Mouse (Mus musculus): ENCODE measurements at regions not wholly inside any gene's neighbourhood (a gene's known extent, or its start where the extent isn't known, plus 50 kb on each side); places are given as distances from the start of the nearest gene placed in this dataset.

DNA sequence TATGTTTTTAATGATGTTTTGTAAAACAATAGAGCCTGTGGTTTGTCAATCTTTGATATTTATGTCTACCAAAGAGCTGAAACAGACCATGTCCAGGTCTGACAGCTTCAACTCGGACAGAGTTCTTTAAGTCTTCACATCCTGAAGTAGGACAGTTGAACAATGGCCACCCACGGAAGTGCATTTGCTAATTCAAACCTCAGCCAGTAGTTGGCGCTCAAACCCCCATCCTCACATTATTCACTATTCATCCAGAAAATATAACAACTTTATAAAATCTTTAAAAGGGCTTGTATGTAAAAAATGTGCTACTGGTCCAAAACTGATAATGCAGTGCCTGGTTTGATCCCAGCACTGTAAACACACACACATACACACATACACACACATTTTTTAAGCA is 202.9 kb downstream of the Sp3 start:
- 0 out of 2 replicates have a peak, but pooled peaks cover 2% of the 10 kb centered on the region for H3K4me1 ChIP-seq (ENCODE audit: control insufficient read depth, insufficient read depth, low read length)
- no peak for ATAC-seq (replicated peaks; ENCODE audit: insufficient number of reproducible peaks, low FRiP score, low TSS enrichment)
- no peak overlapping the region for H3K4me2 ChIP-seq
- no peak overlapping the region for H3K4me3 ChIP-seq (ENCODE audit: low read depth, low read length)
- no peaks in the 10 kb centered on the region for H3K36me3 ChIP-seq (ENCODE audit: control insufficient read depth, insufficient read depth, low read length)
- H3K9me3 ChIP-seq (replicated peaks; ENCODE audit: control insufficient read depth, low read length) = no peaks in the 10 kb centered on the region
- no peak overlapping the region for H3K9ac ChIP-seq (ENCODE audit: low read depth, low read length)
- no peaks in the 10 kb centered on the region for H3K27me3 ChIP-seq (ENCODE audit: control insufficient read depth, insufficient read depth, low read length)
- no peak overlapping the region for H3K27ac ChIP-seq (ENCODE audit: low read depth, low read length)
- 53% methylated on average over 3 of the region's 3 CpGs for WGBS (ENCODE audit: insufficient replicate concordance)

DNA sequence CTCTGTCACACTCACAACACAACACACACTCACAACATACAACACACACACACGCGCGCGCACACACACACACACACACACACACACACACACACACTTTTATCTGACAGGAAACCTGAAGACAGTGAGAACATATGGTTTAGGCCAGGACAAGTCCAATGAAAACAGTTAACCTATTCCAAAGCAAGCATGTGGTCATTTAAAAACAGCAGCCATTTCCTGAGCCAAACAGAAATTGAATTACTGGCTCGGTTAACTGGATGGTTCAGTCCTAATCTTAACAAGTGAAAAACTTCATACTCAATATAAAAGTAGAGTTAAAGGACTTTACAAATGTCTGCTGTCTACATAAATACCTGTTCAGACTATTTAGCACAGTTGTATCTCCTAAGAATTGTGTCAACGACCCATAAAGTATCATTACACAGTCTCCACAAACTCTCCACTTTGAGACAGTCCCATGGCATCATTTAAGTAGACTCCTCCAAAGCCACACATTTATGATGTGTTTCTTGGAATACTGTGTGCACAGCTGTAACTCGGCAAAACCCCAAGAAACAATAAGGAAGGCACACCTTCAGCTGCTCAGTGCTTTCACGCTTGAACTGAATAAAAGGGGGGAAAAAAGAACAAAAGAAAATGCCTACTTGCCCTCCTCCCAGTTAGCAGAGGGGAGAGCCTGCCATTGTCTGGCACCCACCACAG is 202.3 kb downstream of the Sp3 start:
- no peak overlapping the region; the same call in 1 of the 2 replicates for H3K27ac ChIP-seq (ENCODE audit: low read depth, low read length)
- H3K9me3 ChIP-seq (replicated peaks; ENCODE audit: control insufficient read depth, low read length) = no peaks in the 10 kb centered on the region
- H3K4me1 ChIP-seq (ENCODE audit: control insufficient read depth, insufficient read depth, low read length) = 0 out of 2 replicates have a peak, but pooled peaks cover 2% of the 10 kb centered on the region
- 85% methylated on average over 8 of the region's 8 CpGs for WGBS (ENCODE audit: insufficient replicate concordance)
- no peaks in the 10 kb centered on the region for H3K27me3 ChIP-seq (ENCODE audit: control insufficient read depth, insufficient read depth, low read length)
- H3K9ac ChIP-seq (ENCODE audit: low read depth, low read length) = no peak overlapping the region
- no peak overlapping the region for H3K4me2 ChIP-seq
- no peak overlapping the region for H3K4me3 ChIP-seq (ENCODE audit: low read depth, low read length)
- ATAC-seq (replicated peaks; ENCODE audit: insufficient number of reproducible peaks, low FRiP score, low TSS enrichment) = no peak
- no peaks in the 10 kb centered on the region for H3K36me3 ChIP-seq (ENCODE audit: control insufficient read depth, insufficient read depth, low read length)

GRCm38 (mm10) chr2:72779268-72780163 is 200.7 kb downstream of the Sp3 start:
- Histone ChIP-seq H3K4me3 (ENCODE audit: low read depth, low read length) (no peak overlapping the region), H3K4me1 (ENCODE audit: control insufficient read depth, insufficient read depth, low read length) (0 out of 2 replicates have a peak, but pooled peaks cover 7% of the 10 kb centered on the region), H3K36me3 (ENCODE audit: control insufficient read depth, insufficient read depth, low read length) (no peaks in the 10 kb centered on the region), H3K9ac (ENCODE audit: low read depth, low read length) (no peak overlapping the region), H3K4me2 (no peak overlapping the region), H3K27me3 (ENCODE audit: control insufficient read depth, insufficient read depth, low read length) (no peaks in the 10 kb centered on the region), H3K27ac (ENCODE audit: low read depth, low read length) (no peak overlapping the region), H3K9me3 (replicated peaks; ENCODE audit: control insufficient read depth, low read length) (no peaks in the 10 kb centered on the region)
- WGBS (ENCODE audit: insufficient replicate concordance) = 83% methylated on average over 7 of the region's 7 CpGs
- no peak for ATAC-seq (replicated peaks; ENCODE audit: insufficient number of reproducible peaks, low FRiP score, low TSS enrichment)

GRCm38 (mm10) chr2:72781369-72782275 is 198.6 kb downstream of the Sp3 start:
- H3K9ac ChIP-seq (ENCODE audit: low read depth, low read length) = no peak overlapping the region
- H3K9me3 ChIP-seq (replicated peaks; ENCODE audit: control insufficient read depth, low read length) = no peaks in the 10 kb centered on the region
- H3K27me3 ChIP-seq (ENCODE audit: control insufficient read depth, insufficient read depth, low read length) = no peaks in the 10 kb centered on the region
- no peak overlapping the region for H3K27ac ChIP-seq (ENCODE audit: low read depth, low read length)
- no peak for ATAC-seq (replicated peaks; ENCODE audit: insufficient number of reproducible peaks, low FRiP score, low TSS enrichment)
- no peaks in the 10 kb centered on the region for H3K36me3 ChIP-seq (ENCODE audit: control insufficient read depth, insufficient read depth, low read length)
- no peak overlapping the region for H3K4me3 ChIP-seq (ENCODE audit: low read depth, low read length)
- no peak overlapping the region for H3K4me2 ChIP-seq
- WGBS (ENCODE audit: insufficient replicate concordance) = 87% methylated on average over 15 of the region's 15 CpGs
- H3K4me1 ChIP-seq (ENCODE audit: control insufficient read depth, insufficient read depth, low read length) = 0 out of 2 replicates have a peak, but pooled peaks cover 7% of the 10 kb centered on the region

- H3K9me3 ChIP-seq (replicated peaks; ENCODE audit: control insufficient read depth, low read length) = no peaks in the 10 kb centered on the region
- 0 out of 2 replicates have a peak, but pooled peaks cover 7% of the 10 kb centered on the region for H3K4me1 ChIP-seq (ENCODE audit: control insufficient read depth, insufficient read depth, low read length)
- H3K36me3 ChIP-seq (ENCODE audit: control insufficient read depth, insufficient read depth, low read length) = no peaks in the 10 kb centered on the region
- WGBS (ENCODE audit: insufficient replicate concordance) = 44% methylated on average over 7 of the region's 7 CpGs
- no peak overlapping the region for H3K27ac ChIP-seq (ENCODE audit: low read depth, low read length)
- H3K9ac ChIP-seq (ENCODE audit: low read depth, low read length) = no peak overlapping the region
- H3K4me2 ChIP-seq = no peak overlapping the region
- no peak overlapping the region for H3K4me3 ChIP-seq (ENCODE audit: low read depth, low read length)
- no peaks in the 10 kb centered on the region for H3K27me3 ChIP-seq (ENCODE audit: control insufficient read depth, insufficient read depth, low read length)
- ATAC-seq (replicated peaks; ENCODE audit: insufficient number of reproducible peaks, low FRiP score, low TSS enrichment) = no peak
These were observed 197.9 kb downstream of the Sp3 start for GRCm38 (mm10) chr2:72782355-72782754.

- no peak overlapping the region for H3K27ac ChIP-seq (ENCODE audit: low read depth, low read length)
- H3K27me3 ChIP-seq (ENCODE audit: control insufficient read depth, insufficient read depth, low read length) = no peaks in the 10 kb centered on the region
- no peak for ATAC-seq (replicated peaks; ENCODE audit: insufficient number of reproducible peaks, low FRiP score, low TSS enrichment)
These were observed 194.7 kb downstream of the Sp3 start for GRCm38 (mm10) chr2:72785365-72786043.

GRCm38 (mm10) chr2:72786044-72786737 is 194.1 kb downstream of the Sp3 start:
- no peaks in the 10 kb centered on the region for H3K9me3 ChIP-seq (replicated peaks; ENCODE audit: control insufficient read depth, low read length)
- H3K9ac ChIP-seq (ENCODE audit: low read depth, low read length) = no peak overlapping the region
- H3K27me3 ChIP-seq (ENCODE audit: control insufficient read depth, insufficient read depth, low read length) = no peaks in the 10 kb centered on the region
- 47% methylated on average over 5 of the region's 5 CpGs for WGBS (ENCODE audit: insufficient replicate concordance)
- H3K27ac ChIP-seq (ENCODE audit: low read depth, low read length) = no peak overlapping the region
- no peak for ATAC-seq (replicated peaks; ENCODE audit: insufficient number of reproducible peaks, low FRiP score, low TSS enrichment)
- no peaks in the 10 kb centered on the region for H3K36me3 ChIP-seq (ENCODE audit: control insufficient read depth, insufficient read depth, low read length)
- H3K4me2 ChIP-seq = no peak overlapping the region
- H3K4me1 ChIP-seq (ENCODE audit: control insufficient read depth, insufficient read depth, low read length) = 0 out of 2 replicates have a peak, but pooled peaks cover 7% of the 10 kb centered on the region
- H3K4me3 ChIP-seq (ENCODE audit: low read depth, low read length) = no peak overlapping the region

More at GRCm38 (mm10) chr2:72785365-72786043, 194.7 kb downstream of the Sp3 start:
- Histone ChIP-seq H3K9ac (ENCODE audit: low read depth, low read length) (no peak overlapping the region), H3K36me3 (ENCODE audit: control insufficient read depth, insufficient read depth, low read length) (no peaks in the 10 kb centered on the region), H3K4me3 (ENCODE audit: low read depth, low read length) (no peak overlapping the region), H3K4me1 (ENCODE audit: control insufficient read depth, insufficient read depth, low read length) (0 out of 2 replicates have a peak, but pooled peaks cover 7% of the 10 kb centered on the region), H3K9me3 (replicated peaks; ENCODE audit: control insufficient read depth, low read length) (no peaks in the 10 kb centered on the region), H3K4me2 (no peak overlapping the region)
- WGBS (ENCODE audit: insufficient replicate concordance) = 82% methylated on average over 8 of the region's 8 CpGs
